Mouse (Mus musculus) lung, embryonic 14.5 days (tissue): ENCODE results near the gene Vti1a. TPM values are rescaled to one million over a fixed set of nuclear protein-coding genes. Genes with fewer than 3 reads are reported as not detected.

Source experiments
- ATAC-seq: fragments of 200-750 bp; cut with Nextera tagmentation; 2 replicates; pipeline ENCODE4 v1.8.0; 2017; ENCODE audit warnings: mild to moderate bottlenecking, moderate TSS enrichment, moderate library complexity; ENCODE audit not compliant: insufficient read depth
- DNase-seq: peaks from one replicate; pipeline ENCODE4 v3.0.0-alpha.2; 2015
- H3K27ac ChIP-seq: fragments of 300-500 bp; sonication (generic); 2 replicates; pipeline ENCODE4 v1.5.1; 2014; ENCODE audit warnings: low read depth, mild to moderate bottlenecking, moderate library complexity
- H3K27me3 ChIP-seq: fragments of 300-500 bp; sonication (generic); 2 replicates; pipeline ENCODE4 v1.6.1; 2014; ENCODE audit warnings: low read length, control low read depth; ENCODE audit not compliant: insufficient read depth
- H3K36me3 ChIP-seq: fragments of 300-500 bp; sonication (generic); 2 replicates; pipeline ENCODE4 v1.6.1; 2014; ENCODE audit warnings: control low read depth; ENCODE audit not compliant: insufficient read depth
- H3K4me1 ChIP-seq: fragments of 300-500 bp; sonication (generic); 2 replicates; pipeline ENCODE4 v1.6.1; 2014; ENCODE audit warnings: antibody characterized with exemption, control low read depth; ENCODE audit not compliant: insufficient read depth
- H3K4me2 ChIP-seq: fragments of 300-500 bp; sonication (generic); 2 replicates; pipeline ENCODE4 v1.6.1; 2014; ENCODE audit warnings: mild to moderate bottlenecking
- H3K4me3 ChIP-seq: fragments of 300-500 bp; sonication (generic); 2 replicates; pipeline ENCODE4 v1.5.1; 2014; ENCODE audit warnings: low read depth, low read length
- H3K9ac ChIP-seq: fragments of 300-500 bp; sonication (generic); 2 replicates; pipeline ENCODE4 v1.6.1; 2014
- H3K9me3 ChIP-seq: fragments of 300-500 bp; sonication (generic); 2 replicates; pipeline ENCODE4 v1.6.1; 2016; ENCODE audit warnings: low read depth, low read length, control low read depth
- CTCF ChIP-seq: IDR thresholded peaks from 2 replicates; pipeline ENCODE4 v1.5.1; 2016; ENCODE audit warnings: antibody characterized with exemption, low read depth
- WGBS: fragments of 180-500 bp; shearing (Covaris S2); extraction: QIAGEN DNeasy Blood & Tissue Kit; methylation state at CpG from one replicate; pipeline ENCODE4 v1.1.7; 2014; 5-methylcytosine and 5-hydroxymethylcytosine counted together
- polyA plus RNA-seq: library from polyadenylated mRNA; unstranded; fragments of >200 nt; fragmentation: Nextera tagmentation; extraction: Ambion mirVana; gene quantifications from 2 replicates; pipeline ENCODE4 v1.2.1, GENCODE M21; 2014

The Vti1a gene
- polyA plus RNA-seq, 1 experiment from 2014 or later, result 25.5 TPM

DNA sequence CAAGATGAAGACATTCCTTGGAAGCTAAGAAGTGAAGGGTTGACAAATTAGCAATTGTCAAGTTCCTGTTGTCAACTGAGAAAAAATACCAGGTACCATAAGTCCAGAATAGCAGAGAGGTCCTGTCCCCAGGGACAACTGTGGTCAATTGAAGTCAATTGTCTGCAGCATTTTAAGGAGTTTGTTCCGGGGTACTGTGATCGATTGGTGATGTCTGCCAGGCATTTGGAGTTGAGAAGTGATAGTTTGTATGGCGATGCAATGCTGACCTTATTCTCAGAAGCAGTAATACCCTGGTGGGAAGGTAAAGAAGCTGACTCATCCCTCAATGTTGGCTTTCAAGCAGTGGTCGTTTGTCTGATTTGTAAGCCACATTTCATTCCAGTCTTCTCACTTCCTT is 170.4 kb downstream of the Vti1a start:
- ATAC-seq, result no peak
- WGBS, result 62% methylated on average over 4 of the region's 4 CpGs

DNA sequence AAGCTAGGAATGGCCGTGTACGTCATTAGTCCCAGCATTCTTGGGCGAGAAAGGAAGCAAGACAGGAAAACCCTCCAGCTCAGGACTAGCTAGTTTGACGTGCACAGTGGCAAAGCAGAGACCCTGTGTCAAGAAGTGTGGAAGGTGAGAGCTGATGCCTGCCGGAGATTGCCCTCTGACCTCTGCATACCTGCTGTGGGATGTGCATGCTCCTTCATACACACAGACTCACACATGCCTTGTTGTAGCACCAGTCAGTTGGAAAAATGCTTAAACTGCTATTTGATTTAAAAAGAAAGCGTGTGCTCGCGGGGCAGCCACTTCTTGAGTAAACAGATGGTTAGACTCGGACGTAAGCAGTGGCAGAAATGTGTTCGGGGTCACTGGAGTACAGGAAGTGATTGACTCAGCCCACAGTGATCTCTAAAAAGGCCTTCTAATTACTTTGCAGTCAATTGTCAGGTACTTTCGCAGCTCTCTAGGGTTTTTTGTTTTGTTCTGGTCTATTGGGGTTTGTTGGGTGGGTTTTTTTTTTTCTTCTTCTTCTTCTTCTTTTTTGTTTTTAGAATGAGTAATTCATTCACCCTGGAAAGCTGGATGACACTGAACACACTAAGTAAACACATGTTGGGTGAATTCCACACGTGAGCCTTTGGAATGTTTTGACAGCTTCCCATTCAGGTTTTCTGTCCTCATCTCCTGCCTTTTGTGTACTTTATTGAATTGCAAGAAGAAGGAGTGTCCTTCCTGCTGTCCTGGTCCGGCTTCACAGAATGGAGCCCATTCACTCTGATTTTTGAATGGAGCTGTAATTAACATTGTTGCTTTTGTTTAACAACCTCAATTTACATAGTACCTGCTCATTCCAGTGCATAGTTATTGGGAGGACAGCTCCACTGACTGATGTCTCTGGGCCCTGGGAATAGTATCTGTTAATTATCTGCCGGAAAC is 175.3 kb downstream of the Vti1a start:
- DNase-seq (peak; percentile 43), ATAC-seq (no peak)
- no peak overlapping the region for H3K9ac ChIP-seq
- 21% methylated on average over 15 of the region's 15 CpGs for WGBS
- TF ChIP-seq CTCF, result no peak
- H3K27me3 ChIP-seq, result no peaks in the 10 kb centered on the region
- 0 out of 2 replicates have a peak overlapping the region, but pooled peaks have one; percentile 22 for H3K4me2 ChIP-seq
- H3K4me3 ChIP-seq, result no peak overlapping the region
- no peaks in the 10 kb centered on the region for H3K9me3 ChIP-seq
- no peaks in the 10 kb centered on the region; the same call in 1 of the 2 replicates for H3K4me1 ChIP-seq
- H3K36me3 ChIP-seq, result no peaks in the 10 kb centered on the region
- no peak overlapping the region for H3K27ac ChIP-seq

More for the DNA sequence above, 170.4 kb downstream of the Vti1a start:
- H3K9ac ChIP-seq, result no peak overlapping the region
- H3K36me3 ChIP-seq, result no peaks in the 10 kb centered on the region
- no peak overlapping the region for H3K4me3 ChIP-seq
- H3K27ac ChIP-seq, result no peak overlapping the region
- H3K4me1 ChIP-seq, result no peaks in the 10 kb centered on the region; the same call in 1 of the 2 replicates
- no peak for DNase-seq
- H3K27me3 ChIP-seq, result no peaks in the 10 kb centered on the region
- no peaks in the 10 kb centered on the region for H3K9me3 ChIP-seq
- no peak for TF ChIP-seq CTCF
- H3K4me2 ChIP-seq, result no peak overlapping the region

DNA sequence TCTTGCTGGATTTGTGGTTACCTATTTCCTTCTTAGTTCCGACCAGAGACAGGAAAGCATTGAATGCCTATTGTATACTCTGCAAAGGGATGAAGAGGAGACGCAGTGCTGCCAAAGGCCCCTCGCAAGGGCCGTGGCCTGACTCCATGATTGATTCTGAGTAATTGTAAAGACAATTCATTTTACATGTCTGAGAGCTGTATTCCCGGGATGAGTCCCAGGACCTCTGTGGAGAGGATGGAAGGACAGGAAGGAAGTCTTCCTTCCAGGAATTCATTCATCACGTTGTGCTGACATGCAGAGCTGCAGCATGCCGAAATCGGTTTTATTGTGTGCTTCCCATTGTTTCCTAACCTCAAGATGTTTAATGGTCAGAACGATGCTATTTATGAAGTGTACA is 180.2 kb downstream of the Vti1a start:
- ATAC-seq (peak; percentile 55; the same call in 1 of the 2 replicates), DNase-seq (peak; percentile 50)
- no peaks in the 10 kb centered on the region for H3K36me3 ChIP-seq

DNA sequence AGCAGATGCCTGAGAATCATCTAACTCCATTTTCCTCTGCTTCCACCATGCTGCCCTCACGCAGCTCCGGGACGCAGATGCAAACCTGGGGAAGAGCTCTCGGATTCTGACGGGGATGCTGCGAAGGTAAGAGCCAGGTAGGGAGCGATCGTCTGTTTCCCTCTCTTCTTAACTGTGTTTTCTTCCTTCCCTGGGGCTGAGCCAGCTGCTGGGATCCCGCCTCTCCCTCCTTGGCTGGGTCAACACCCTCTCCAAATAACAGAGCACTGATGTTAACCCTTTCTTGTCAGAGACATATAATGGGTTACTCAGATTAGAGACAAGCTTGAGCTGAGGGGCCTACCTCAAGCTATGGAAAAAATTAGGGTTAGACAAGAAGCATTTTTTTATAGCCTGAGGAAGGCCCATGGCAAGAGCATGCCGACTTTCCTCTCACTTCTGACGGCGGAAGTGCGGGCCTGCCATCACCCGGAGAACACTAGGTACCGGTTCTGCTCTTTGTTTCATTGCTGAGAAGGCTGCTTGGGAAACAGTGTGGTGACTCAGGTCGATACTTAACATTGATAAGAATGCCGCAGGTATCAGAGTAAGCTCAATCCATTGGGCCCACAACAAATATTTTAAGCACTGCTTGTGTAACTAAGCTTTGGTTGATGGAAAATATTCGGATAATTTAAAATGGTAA is 183.2 kb downstream of the Vti1a start:
- Histone ChIP-seq H3K9me3 (no peaks in the 10 kb centered on the region), H3K27ac (no peak overlapping the region), H3K9ac (no peak overlapping the region), H3K27me3 (no peaks in the 10 kb centered on the region), H3K4me1 (0 out of 2 replicates have a peak, but pooled peaks cover 3% of the 10 kb centered on the region), H3K4me2 (peak overlapping the region; percentile 11; the same call in 1 of the 2 replicates), H3K4me3 (no peak overlapping the region), H3K36me3 (no peaks in the 10 kb centered on the region)
- DNase-seq (peak; percentile 41), ATAC-seq (no peak)
- TF ChIP-seq CTCF, result no peak
- 51% methylated on average over 18 of the region's 18 CpGs for WGBS

More for the DNA sequence above, 180.2 kb downstream of the Vti1a start:
- peaks cover 3% of the 10 kb centered on the region; the same call in 1 of the 2 replicates for H3K4me1 ChIP-seq
- H3K27ac ChIP-seq, result no peak overlapping the region
- no peak for TF ChIP-seq CTCF
- H3K4me2 ChIP-seq, result no peak overlapping the region
- no peak overlapping the region for H3K4me3 ChIP-seq
- H3K9me3 ChIP-seq, result no peaks in the 10 kb centered on the region
- H3K27me3 ChIP-seq, result no peaks in the 10 kb centered on the region
- no peak overlapping the region for H3K9ac ChIP-seq
- WGBS, result 36% methylated on average over 9 of the region's 9 CpGs

DNA sequence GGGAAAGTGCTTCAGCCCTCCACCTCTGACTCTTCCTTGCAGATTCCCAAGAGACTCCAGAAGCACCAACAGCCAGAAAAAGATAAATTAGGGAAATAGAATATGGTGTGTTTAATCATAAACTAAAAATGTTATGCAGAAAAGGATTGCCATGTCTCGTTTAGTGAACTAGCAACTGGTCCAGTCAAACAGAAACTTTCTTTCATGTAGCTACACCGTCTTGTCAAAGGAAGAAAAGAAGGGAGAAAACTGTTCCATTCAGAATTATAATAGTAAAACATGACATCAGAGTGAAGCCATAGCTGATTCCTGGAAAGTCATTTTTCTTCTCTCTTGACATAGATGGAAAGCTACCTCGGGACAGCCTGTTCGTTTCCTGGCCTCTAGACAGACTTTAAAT is 185.9 kb downstream of the Vti1a start:
- Histone ChIP-seq H3K4me2 (no peak overlapping the region), H3K27ac (no peak overlapping the region), H3K4me3 (no peak overlapping the region), H3K27me3 (no peaks in the 10 kb centered on the region), H3K9ac (no peak overlapping the region), H3K4me1 (0 out of 2 replicates have a peak, but pooled peaks cover 3% of the 10 kb centered on the region), H3K9me3 (no peaks in the 10 kb centered on the region), H3K36me3 (no peaks in the 10 kb centered on the region)
- WGBS, result 40% methylated on average over 4 of the region's 4 CpGs
- no peak for TF ChIP-seq CTCF
- no peak for ATAC-seq
- DNase-seq, result no peak

DNA sequence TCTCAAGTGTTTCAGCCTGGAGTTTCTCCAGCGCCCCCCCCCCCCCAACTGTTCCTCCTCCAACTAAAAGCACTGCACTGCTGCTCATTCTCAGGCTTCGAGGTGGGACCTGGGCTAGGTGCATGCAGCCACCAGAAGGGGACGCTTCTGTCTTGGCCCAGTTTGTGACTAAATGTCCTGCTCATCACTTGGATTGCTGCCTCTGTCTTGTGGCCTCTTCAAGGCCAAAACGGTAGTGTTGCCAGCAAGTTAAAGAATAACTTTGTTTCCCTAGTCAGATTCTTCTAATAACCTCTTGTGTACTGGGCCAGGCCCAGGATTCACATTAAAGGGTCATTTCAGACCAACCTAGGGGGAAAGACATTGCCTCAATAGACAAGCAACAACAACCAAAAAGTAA is 187.7 kb downstream of the Vti1a start:
- H3K27ac ChIP-seq, result no peak overlapping the region

DNA sequence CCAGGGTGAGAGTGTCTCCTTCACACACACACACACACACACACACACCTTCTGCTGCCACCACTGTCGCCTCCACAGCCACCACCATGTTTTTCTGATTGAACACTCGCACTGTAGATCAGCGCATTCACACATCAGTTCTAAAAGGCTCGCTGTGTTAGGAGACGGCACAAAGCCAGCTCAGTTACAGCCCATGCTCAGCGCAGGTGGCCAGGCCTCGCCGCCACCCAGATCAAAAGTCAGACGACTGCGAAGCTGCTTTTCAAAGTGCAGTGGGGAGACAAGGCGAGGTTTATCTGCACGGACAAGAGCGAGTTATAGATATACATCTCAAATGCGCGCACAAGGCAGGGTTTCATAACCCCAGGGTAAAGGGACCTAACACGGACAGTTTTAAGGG is 191.7 kb downstream of the Vti1a start:
- TF ChIP-seq CTCF, result no peak
- no peak overlapping the region for H3K4me2 ChIP-seq
- no peaks in the 10 kb centered on the region for H3K9me3 ChIP-seq
- no peak overlapping the region for H3K4me3 ChIP-seq
- DNase-seq (no peak), ATAC-seq (no peak)
- no peaks in the 10 kb centered on the region for H3K4me1 ChIP-seq
- H3K9ac ChIP-seq, result no peak overlapping the region
- H3K27ac ChIP-seq, result no peak overlapping the region
- 70% methylated on average over 16 of the region's 16 CpGs for WGBS
- no peaks in the 10 kb centered on the region for H3K36me3 ChIP-seq
- no peaks in the 10 kb centered on the region for H3K27me3 ChIP-seq

More for the DNA sequence above, 187.7 kb downstream of the Vti1a start:
- Histone ChIP-seq H3K4me3 (no peak overlapping the region), H3K9me3 (no peaks in the 10 kb centered on the region), H3K4me1 (no peaks in the 10 kb centered on the region), H3K4me2 (no peak overlapping the region), H3K9ac (no peak overlapping the region), H3K27me3 (no peaks in the 10 kb centered on the region), H3K36me3 (no peaks in the 10 kb centered on the region)
- no peak for DNase-seq
- TF ChIP-seq CTCF, result no peak
- no peak for ATAC-seq
- 57% methylated on average over 4 of the region's 4 CpGs for WGBS
